Mouse (Mus musculus) right cerebral cortex, postnatal 10 days (tissue): Measurements from ENCODE around the gene Gm9508.
A peak's percentile ranks its signal among the peaks of the same experiment; 100 is the strongest.
"Not testable (repeated sequence)": the region's sequence is repeated elsewhere in the genome, so short reads cannot be mapped to it uniquely, and the experiment has no call there.

ENCODE experiments used
- DNase-seq, 2 experiments: peaks; one replicate each; pipeline ENCODE4 v3.0.0; 2021; ENCODE audit warnings: low spot score in 2 of 2

The Gm9508 gene

GRCm38 (mm10) chr10:77697133-77697532 is at the start of gene Gm9508:
TSS of gene Gm9508 (minus strand) at chr10:77697233.
- DNase-seq, result no peak

- DNase-seq, result peak; percentile 27 to 32
Measured at GRCm38 (mm10) chr10:77741924-77742688, 45.1 kb upstream of the Gm9508 start, which contains the start of gene Gm18596. TSS of gene Gm18596 (minus strand) at chr10:77742638.

- DNase-seq, result no peak
Measured at GRCm38 (mm10) chr10:77738929-77739328, 41.9 kb upstream of the Gm9508 start.

GRCm38 (mm10) chr10:77735928-77736327 is 38.9 kb upstream of the Gm9508 start:
- no peak for DNase-seq

GRCm38 (mm10) chr10:77729241-77729640 is 32.2 kb upstream of the Gm9508 start:
- no peak for DNase-seq

- DNase-seq, result no peak
Measured at GRCm38 (mm10) chr10:77728280-77728679, 31.2 kb upstream of the Gm9508 start.

- no peak for DNase-seq
Measured at GRCm38 (mm10) chr10:77726186-77726585, 29.2 kb upstream of the Gm9508 start, which contains the start of gene Gm10100. TSS of gene Gm10100 (plus strand) at chr10:77726486.

- DNase-seq, result no peak
Measured at GRCm38 (mm10) chr10:77724855-77725254, 27.8 kb upstream of the Gm9508 start.

GRCm38 (mm10) chr10:77720299-77720698 is 23.3 kb upstream of the Gm9508 start, which contains the start of gene Krtap12-1:
TSS of gene Krtap12-1 (plus strand) at chr10:77720599.
- not testable (repeated sequence) for DNase-seq

- DNase-seq, result no peak
Measured at GRCm38 (mm10) chr10:77715507-77715906, 18.5 kb upstream of the Gm9508 start, which contains the start of gene Gm10142. TSS of gene Gm10142 (plus strand) at chr10:77715807.

GRCm38 (mm10) chr10:77713734-77714133 is 16.7 kb upstream of the Gm9508 start:
- DNase-seq, result no peak

- not testable (repeated sequence) for DNase-seq
Measured at GRCm38 (mm10) chr10:77711157-77711556, 14.1 kb upstream of the Gm9508 start, which contains the start of gene Gm10024. TSS of gene Gm10024 (plus strand) at chr10:77711457.

- DNase-seq, result no peak
Measured at GRCm38 (mm10) chr10:77709831-77710230, 12.8 kb upstream of the Gm9508 start.

- no peak for DNase-seq
Measured at GRCm38 (mm10) chr10:77706326-77706725, 9.3 kb upstream of the Gm9508 start, which contains the start of gene Gm10272. TSS of gene Gm10272 (plus strand) at chr10:77706626.

- not testable (repeated sequence) for DNase-seq
Measured at GRCm38 (mm10) chr10:77690356-77690807, 6.7 kb downstream of the Gm9508 start, which contains the start of gene Gm19402. TSS of gene Gm19402 (minus strand) at chr10:77690757.

GRCm38 (mm10) chr10:77687021-77687420 is 10.0 kb downstream of the Gm9508 start:
- DNase-seq, result no peak

GRCm38 (mm10) chr10:77685895-77686664 is 11.0 kb downstream of the Gm9508 start, which contains the start of gene Tspear:
TSS of gene Tspear (plus strand) at chr10:77686569.
- no peak for DNase-seq

- no peak for DNase-seq
Measured at GRCm38 (mm10) chr10:77684181-77684580, 12.9 kb downstream of the Gm9508 start.

- DNase-seq, result no peak
Measured at GRCm38 (mm10) chr10:77682994-77683393, 14.0 kb downstream of the Gm9508 start.

- DNase-seq, result peak in 1 of 2 experiments; percentile 39
Measured at GRCm38 (mm10) chr10:77677562-77677961, 19.5 kb downstream of the Gm9508 start.

GRCm38 (mm10) chr10:77673765-77674164 is 23.3 kb downstream of the Gm9508 start:
- DNase-seq, result no peak

- DNase-seq, result no peak
Measured at GRCm38 (mm10) chr10:77671519-77671918, 25.5 kb downstream of the Gm9508 start.
